Mouse (Mus musculus): ENCODE data around the gene Efcab5. TPM values are rescaled to one million over a fixed set of nuclear protein-coding genes. Genes with fewer than 3 reads are reported as not detected.
"Not testable (repeated sequence)": the region's sequence is repeated elsewhere in the genome, so short reads cannot be mapped to it uniquely, and the experiment has no call there.

Efcab5 gene
- total RNA-seq, 2 experiments from 2014 or later = 3.7 to 4.2 TPM

GRCm38 (mm10) chr11:77173731-77174130, 15.0 kb downstream of the Efcab5 start:
- Histone ChIP-seq H3K27ac (peak overlapping the region; percentile 82), H3K4me3 (no peak overlapping the region)
- no peak for DNase-seq (ENCODE audit: extremely low spot score in 1 of 2, low spot score in 2 of 2)
- intact Hi-C loops (cut with DNase I) = loop anchor here (2.0 kb wide), 1 partner anchor 43 kb away; the partner anchor contains the start of gene Ssh2
- no peak for TF ChIP-seq CTCF (IDR thresholded peaks at IDR 0.05)

DNA sequence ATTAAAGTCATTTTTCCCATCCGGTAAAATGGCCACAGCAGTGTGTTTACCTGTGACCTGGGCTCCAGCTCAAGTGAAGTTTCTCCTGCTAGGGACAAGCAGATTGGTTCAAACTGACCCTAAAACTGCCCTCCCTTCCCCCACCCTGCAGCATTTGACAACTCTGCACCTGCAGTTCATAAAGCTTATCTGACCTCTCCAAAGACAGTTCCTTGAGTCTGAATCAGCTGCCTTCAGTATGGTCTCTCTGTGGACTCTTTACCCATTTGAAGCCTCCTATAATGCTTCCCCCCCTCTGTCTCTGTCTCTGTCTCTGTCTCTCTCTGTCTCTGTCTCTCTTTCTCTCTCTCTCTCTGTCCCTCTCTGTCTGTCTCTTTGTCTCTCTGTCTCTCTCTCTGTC, 28.0 kb downstream of the Efcab5 start:
- DNase-seq (ENCODE audit: extremely low spot score in 1 of 2, low spot score in 2 of 2) = no peak
- TF ChIP-seq CTCF (IDR thresholded peaks at IDR 0.05) = no peak
- Histone ChIP-seq H3K4me3 (no peak overlapping the region), H3K27ac (no peak overlapping the region)
- intact Hi-C loops (cut with DNase I) = no loop called here

- TF ChIP-seq CTCF (IDR thresholded peaks at IDR 0.05) = no peak
- intact Hi-C loops (cut with DNase I) = no loop called here
- no peak for DNase-seq (ENCODE audit: extremely low spot score in 1 of 2, low spot score in 2 of 2)
- Histone ChIP-seq H3K27ac (no peak overlapping the region), H3K4me3 (no peak overlapping the region)
Observed at GRCm38 (mm10) chr11:77160341-77160740, 28.4 kb downstream of the Efcab5 start.

DNA sequence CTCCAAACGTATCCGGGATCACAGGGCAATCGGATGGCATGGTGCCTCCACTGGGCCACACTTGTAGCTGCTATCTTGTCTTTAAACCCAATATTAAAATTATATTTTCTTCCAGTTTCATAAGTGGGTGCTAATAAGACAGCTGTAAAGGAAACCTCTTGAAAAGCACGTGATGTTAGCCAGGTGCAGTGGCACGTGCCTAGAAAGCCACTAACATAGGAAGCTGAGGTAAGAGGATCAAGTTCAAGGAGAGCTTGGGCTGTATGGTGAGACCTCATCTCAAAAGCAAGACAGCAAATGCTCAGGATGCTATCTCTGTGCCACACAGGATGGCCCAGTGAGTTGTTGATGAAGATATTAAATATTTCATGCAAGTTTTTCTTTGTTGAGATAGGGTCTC, 34.6 kb downstream of the Efcab5 start:
- intact Hi-C loops (cut with DNase I) = no loop called here
- DNase-seq (ENCODE audit: extremely low spot score in 1 of 2, low spot score in 2 of 2) = no peak
- Histone ChIP-seq H3K27ac (no peak overlapping the region), H3K4me3 (no peak overlapping the region)
- no peak for TF ChIP-seq CTCF (IDR thresholded peaks at IDR 0.05)

DNA sequence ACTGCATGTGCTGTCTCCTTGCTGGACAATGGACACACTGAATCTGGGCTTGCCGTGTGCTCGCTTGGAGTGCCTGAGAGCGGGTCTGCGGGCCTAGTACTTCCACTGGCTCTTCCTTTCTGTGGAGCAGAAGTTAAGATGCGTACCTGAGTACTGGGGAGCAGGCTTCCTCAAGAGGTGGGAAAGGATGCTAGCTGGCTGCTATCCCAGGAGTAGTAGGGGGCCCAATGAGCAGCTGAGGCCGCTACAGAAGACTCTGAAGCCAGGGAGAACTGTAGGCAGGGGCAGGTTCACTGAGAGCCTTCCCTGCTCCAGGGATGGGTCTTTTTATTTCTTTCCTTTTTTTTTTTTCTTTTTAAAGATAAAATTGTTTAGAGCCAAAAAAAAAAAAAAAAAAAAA, 38.0 kb downstream of the Efcab5 start:
- DNase-seq (ENCODE audit: extremely low spot score in 1 of 2, low spot score in 2 of 2) = no peak
- intact Hi-C loops (cut with DNase I) = no loop called here
- H3K4me3 ChIP-seq = no peak overlapping the region
- no peak for TF ChIP-seq CTCF (IDR thresholded peaks at IDR 0.05)
- H3K27ac ChIP-seq = no peak overlapping the region

GRCm38 (mm10) chr11:77149783-77150630, 38.8 kb downstream of the Efcab5 start:
- DNase-seq (ENCODE audit: extremely low spot score in 1 of 2, low spot score in 2 of 2); H3K27ac ChIP-seq; intact Hi-C loops (cut with DNase I); H3K4me3 ChIP-seq: not testable (repeated sequence)

GRCm38 (mm10) chr11:77148774-77149173, 40.0 kb downstream of the Efcab5 start:
- no peak overlapping the region for H3K4me3 ChIP-seq
- DNase-seq (ENCODE audit: extremely low spot score in 1 of 2, low spot score in 2 of 2) = no peak
- intact Hi-C loops (cut with DNase I) = no loop called here
- no peak; the same call in 1 of the 2 replicates for TF ChIP-seq CTCF (IDR thresholded peaks at IDR 0.05)
- H3K27ac ChIP-seq = no peak overlapping the region

- Histone ChIP-seq H3K4me3 (no peak overlapping the region), H3K27ac (no peak overlapping the region)
- DNase-seq (ENCODE audit: extremely low spot score in 1 of 2, low spot score in 2 of 2) = no peak
- TF ChIP-seq CTCF (IDR thresholded peaks at IDR 0.05) = no peak
- intact Hi-C loops (cut with DNase I) = no loop called here
Observed at GRCm38 (mm10) chr11:77147753-77148152, 41.0 kb downstream of the Efcab5 start.

- no peak for DNase-seq (ENCODE audit: extremely low spot score in 1 of 2, low spot score in 2 of 2)
- H3K27ac ChIP-seq = no peak overlapping the region
- intact Hi-C loops (cut with DNase I) = no loop called here
- H3K4me3 ChIP-seq = no peak overlapping the region
- no peak for TF ChIP-seq CTCF (IDR thresholded peaks at IDR 0.05)
Observed at GRCm38 (mm10) chr11:77145423-77145822, 43.3 kb downstream of the Efcab5 start.

DNA sequence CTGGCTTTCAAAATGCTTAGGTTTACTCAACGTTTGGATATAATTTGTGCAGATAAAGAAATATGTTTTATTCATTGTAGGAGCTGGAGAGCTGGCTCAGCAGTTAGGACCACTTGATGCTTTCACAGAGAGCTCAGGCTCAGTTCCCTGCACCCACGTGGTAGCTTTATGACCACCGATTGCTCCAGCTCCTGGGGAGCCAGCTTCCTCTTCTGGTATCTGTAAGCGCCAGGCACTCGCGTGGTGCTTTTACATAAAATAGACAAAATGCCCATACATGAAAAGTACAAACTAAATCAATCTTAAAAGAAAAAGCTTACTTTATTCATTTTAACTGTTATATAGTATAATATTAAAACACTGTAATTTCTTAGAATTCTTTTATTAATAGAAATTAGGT, 46.8 kb downstream of the Efcab5 start:
- intact Hi-C loops (cut with DNase I) = no loop called here
- Histone ChIP-seq H3K27ac (no peak overlapping the region), H3K4me3 (no peak overlapping the region)
- no peak for DNase-seq (ENCODE audit: extremely low spot score in 1 of 2, low spot score in 2 of 2)
- TF ChIP-seq CTCF (IDR thresholded peaks at IDR 0.05) = no peak

GRCm38 (mm10) chr11:77139976-77140375, 48.8 kb downstream of the Efcab5 start:
- intact Hi-C loops (cut with DNase I) = no loop called here
- TF ChIP-seq CTCF (IDR thresholded peaks at IDR 0.05) = no peak
- H3K4me3 ChIP-seq = no peak overlapping the region
- no peak for DNase-seq (ENCODE audit: extremely low spot score in 1 of 2, low spot score in 2 of 2)
- no peak overlapping the region for H3K27ac ChIP-seq

DNA sequence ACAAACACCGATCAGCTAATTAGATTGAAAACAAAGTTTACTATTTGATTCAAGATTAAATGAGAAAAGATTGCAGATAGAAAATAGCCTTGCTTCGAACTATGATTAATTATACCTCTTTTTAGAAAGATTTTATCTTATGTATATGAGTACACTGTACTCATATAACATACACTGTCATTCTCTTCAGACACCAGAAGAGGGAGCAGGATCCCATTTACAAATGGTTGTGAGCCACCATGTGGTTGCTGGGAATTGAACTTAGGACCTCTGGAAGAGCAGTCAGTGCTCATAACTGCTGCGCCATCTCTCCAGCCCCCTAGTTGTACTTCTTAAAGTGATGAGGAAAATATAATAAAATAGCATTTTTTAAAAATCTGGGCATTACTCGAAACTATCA, 55.3 kb downstream of the Efcab5 start:
- intact Hi-C loops (cut with DNase I) = no loop called here

GRCm38 (mm10) chr11:77132580-77132979, 56.2 kb downstream of the Efcab5 start:
- Histone ChIP-seq H3K27ac (no peak overlapping the region), H3K4me3 (no peak overlapping the region)
- peak; percentile 63 for TF ChIP-seq CTCF (IDR thresholded peaks at IDR 0.05)
- DNase-seq (ENCODE audit: extremely low spot score in 1 of 2, low spot score in 2 of 2) = peak in 1 of 2 experiments; percentile 12
- intact Hi-C loops (cut with DNase I) = no loop called here

More for the DNA sequence above, 55.3 kb downstream of the Efcab5 start:
- no peak overlapping the region for H3K27ac ChIP-seq
- DNase-seq (ENCODE audit: extremely low spot score in 1 of 2, low spot score in 2 of 2) = no peak
- no peak overlapping the region for H3K4me3 ChIP-seq
- no peak; the same call in none of the 2 replicates for TF ChIP-seq CTCF (IDR thresholded peaks at IDR 0.05)

Measured in left cerebral cortex, adult 2 months (tissue).